Mouse (Mus musculus) liver, postnatal 0 days (tissue): ENCODE measurements at regions not wholly inside any gene's neighbourhood (a gene's known extent, or its start where the extent isn't known, plus 50 kb on each side); places are given as distances from the start of the nearest gene placed in this dataset.

Experiments
- CTCF ChIP-seq: sonication (generic); IDR thresholded peaks from 2 replicates; pipeline ENCODE4 v1.5.1; 2016; ENCODE audit warnings: antibody characterized with exemption, low read depth
- EP300 ChIP-seq: IDR thresholded peaks from 2 replicates; pipeline ENCODE4 v1.6.1; 2016; ENCODE audit warnings: antibody characterized with exemption, low read depth, mild to moderate bottlenecking

GRCm38 (mm10) chr6:100148751-100149457, 138.4 kb downstream of the Rybp start:
- TF ChIP-seq CTCF = no peak
- TF ChIP-seq EP300 = no peak
